Mouse (Mus musculus) spleen, adult 18-20 months (tissue): ENCODE measurements around the gene Dlgap4.

Experiments
- DNase-seq, 2 experiments: peaks; one replicate each; pipeline ENCODE4 v3.0.0; 2022; ENCODE audit warnings: mixed read lengths in 2 of 2

The Dlgap4 gene

GRCm38 (mm10) chr2:156744414-156744813, 130.9 kb downstream of the Dlgap4 start:
- no peak for DNase-seq

DNA sequence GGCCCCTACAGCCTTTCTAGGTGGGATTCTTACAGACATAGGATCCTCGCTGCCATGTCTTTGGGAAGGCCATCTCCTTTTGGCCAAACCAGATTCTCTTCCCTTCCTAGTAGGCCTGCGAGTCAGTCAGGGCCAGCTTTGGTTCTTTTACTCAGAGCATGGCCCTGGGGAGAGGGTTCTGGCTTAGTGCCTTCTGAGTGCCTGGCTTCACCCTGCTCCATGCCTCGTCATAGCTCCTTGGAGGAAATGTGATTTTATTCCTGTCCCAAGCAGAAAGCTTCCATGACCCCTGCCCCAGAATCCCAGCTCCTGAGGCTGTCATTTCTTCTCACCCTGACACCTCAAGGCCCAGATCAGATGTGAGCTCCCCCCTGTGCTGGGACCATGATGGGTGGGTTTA, 133.8 kb downstream of the Dlgap4 start:
- DNase-seq = no peak

DNA sequence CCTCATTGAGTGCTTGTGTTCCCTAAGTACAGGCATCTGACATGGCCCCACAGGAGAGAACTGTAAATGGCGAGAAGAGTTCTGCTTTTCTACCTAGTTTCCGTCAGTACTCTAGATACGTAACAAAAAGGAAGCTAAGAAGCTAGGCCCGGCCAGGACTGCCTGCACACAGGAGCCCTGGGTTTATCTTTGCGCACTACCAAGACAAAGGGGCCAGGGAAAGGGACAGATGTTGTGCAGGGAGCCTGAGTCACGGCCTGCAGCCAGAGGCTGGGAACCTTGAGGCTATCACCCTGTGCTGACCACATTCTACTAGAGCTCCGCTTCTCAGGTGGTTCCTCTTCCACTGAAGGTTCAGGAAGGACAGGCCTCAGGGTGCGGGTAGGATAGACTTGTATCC, 136.2 kb downstream of the Dlgap4 start:
- DNase-seq = no peak

GRCm38 (mm10) chr2:156756937-156757336, 143.4 kb downstream of the Dlgap4 start:
- DNase-seq = no peak

- DNase-seq = no peak
Observed at GRCm38 (mm10) chr2:156760843-156761505, 147.5 kb downstream of the Dlgap4 start.

GRCm38 (mm10) chr2:156761521-156762278, 148.2 kb downstream of the Dlgap4 start:
- no peak for DNase-seq

DNA sequence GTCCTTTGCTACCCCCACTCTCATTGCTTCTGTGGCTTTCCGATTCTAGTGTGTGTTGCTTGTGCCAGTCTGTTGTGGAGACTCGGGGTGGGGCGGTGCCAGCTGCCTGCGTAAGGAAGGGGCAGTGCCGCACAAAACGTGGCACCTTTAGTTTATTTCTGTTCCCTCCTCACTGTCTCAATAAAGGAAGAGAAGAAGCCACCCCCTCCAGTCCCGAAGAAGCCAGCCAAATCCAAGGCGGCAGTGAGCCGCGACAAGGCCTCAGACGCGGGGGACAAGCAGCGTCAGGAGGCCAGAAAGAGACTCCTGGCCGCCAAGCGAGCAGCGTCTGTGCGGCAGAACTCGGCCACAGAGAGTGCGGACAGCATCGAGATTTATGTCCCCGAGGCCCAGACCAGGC, 149.0 kb downstream of the Dlgap4 start:
- DNase-seq = no peak

GRCm38 (mm10) chr2:156763101-156763500, 149.6 kb downstream of the Dlgap4 start:
- DNase-seq = peak in 1 of 2 experiments; percentile 18

DNA sequence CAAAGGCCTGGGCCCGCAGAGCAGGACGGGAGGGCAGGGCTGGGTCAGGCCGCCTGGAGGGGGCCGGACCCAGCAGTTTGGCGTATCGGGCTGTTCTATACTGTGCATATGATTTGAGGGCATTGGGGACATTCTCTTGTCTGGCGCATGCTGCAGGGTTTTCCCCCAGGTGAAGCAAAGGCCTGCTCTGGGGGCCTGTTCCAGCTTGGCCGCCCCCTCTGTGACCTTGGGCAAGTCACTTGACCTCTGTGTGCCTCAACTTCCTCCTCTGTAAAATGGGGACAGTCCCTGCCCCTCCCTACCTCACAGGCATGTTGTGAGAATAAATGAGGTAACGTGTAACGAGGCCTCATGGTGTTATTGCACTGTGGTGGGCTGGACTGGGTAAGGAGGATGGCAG, 150.5 kb downstream of the Dlgap4 start:
- no peak for DNase-seq

DNA sequence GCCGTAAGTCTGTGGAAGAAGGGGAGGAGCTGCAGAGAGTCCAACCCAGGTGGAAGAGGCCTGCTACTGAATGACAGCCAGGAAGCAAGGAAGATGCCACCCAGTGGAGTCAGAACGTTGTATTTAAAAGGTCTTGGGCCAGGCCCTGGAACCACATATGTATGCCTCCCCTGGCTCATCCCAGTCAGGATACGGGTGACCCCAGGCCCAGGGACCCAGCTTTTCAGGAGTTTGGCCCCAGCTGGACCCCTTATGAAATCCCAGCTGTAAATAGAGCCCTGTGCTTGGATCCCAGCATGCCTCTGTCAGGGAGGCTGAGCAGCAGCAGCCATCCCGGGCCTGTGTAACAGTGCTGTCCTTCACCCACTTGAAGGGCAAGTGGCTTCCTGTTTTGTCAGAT, 151.2 kb downstream of the Dlgap4 start:
- DNase-seq = no peak

- DNase-seq = no peak
Observed at GRCm38 (mm10) chr2:156765593-156765992, 152.1 kb downstream of the Dlgap4 start.

DNA sequence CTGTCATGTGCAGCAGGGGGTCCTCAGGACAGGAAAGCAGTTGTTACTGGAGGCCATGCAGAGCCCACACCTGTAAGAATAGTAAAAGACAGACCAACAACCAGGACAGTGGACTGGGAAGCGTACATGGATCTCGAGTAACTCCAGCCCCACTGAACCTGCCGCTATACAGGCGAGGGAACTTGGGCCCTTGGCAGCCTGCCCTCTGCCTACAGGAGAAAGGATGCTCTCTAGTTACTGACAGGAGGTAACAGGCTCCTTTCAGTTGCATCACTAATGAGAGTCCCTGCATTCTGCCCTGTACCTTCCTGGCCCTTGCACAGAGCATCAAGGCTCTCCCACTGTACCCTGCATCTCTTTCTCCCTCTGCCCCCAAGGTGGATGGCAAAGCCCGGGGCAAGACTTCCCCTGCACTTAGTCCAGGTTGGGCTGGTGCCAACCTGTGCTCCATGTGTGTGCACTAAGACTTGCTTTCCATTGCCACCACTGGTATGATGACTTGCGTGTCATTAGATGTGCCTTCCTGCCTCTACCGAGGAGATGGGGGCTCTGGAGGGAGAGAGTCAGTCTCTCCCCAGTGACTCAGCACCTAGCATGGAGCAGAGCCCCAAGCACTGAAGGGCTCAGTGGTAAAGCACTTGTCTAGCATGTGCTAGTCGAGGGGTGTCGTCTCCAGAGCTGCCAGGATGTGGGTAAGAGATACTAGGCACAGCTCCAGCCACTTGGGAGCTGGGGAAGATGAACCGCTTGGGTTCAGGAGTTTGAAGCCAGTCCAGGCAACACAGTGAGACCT, 152.9 kb downstream of the Dlgap4 start:
- no peak for DNase-seq

- DNase-seq = no peak
Observed at GRCm38 (mm10) chr2:156767108-156767507, 153.6 kb downstream of the Dlgap4 start.

- no peak for DNase-seq
Observed at GRCm38 (mm10) chr2:156769274-156769673, 155.8 kb downstream of the Dlgap4 start.

DNA sequence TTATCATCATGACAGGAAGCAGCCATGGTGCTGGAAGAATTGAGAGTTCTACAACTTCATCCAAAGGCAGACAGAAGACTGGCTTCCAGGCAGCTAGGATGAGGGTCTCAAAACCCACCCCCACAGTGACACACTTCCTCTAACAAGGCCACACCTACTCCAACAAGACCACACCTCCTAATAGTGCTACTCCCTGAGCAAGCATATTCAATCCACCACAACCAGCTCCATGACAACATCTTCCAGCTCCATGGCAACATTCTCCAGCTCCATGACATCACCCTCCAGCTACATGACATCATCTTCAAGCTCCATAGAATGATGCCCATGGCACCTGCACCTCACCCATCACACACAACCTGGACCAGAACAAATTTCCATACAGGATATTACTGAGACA, 160.0 kb downstream of the Dlgap4 start:
- DNase-seq = no peak

GRCm38 (mm10) chr2:156774035-156774737, 160.7 kb downstream of the Dlgap4 start:
- no peak for DNase-seq

DNA sequence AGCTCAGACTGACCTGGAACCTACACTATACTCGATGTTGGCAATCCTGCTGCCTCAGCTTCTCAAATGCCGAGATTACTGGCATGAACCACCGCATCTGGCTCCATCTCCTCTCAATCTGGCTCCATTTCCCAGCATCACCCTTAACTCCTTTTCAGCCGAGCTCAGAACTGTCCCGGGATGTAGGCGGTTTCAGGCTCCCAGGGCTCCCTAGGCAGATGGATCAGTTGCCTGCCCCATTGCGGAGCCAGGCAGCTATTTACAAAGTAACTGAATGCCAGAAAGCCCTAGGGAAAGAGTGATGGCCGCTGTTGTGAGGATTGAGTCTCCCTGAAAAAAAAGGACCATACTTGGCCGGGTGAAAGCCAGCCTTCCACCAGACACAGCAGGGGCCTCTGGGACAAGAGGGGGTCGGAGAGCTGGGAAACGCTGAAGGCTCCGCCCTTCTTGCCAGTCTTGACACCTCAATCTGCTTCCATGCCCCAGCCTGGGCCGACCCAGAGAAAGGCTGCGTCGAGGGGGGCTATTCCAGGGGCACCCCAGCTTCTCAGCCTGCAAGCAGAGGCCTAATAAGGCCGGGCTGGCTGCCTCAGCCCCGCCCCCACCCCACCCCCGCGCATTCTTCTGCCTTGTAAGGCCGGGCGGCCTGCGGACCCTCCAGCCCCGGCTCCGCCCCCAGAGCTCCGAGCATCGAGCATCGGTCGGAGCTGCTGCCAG, 161.4 kb downstream of the Dlgap4 start, which contains the start of gene Myl9:
Gene Myl9 (plus strand): TSS at position 683 of the 717 bp plus-strand sequence.
- DNase-seq = no peak

DNA sequence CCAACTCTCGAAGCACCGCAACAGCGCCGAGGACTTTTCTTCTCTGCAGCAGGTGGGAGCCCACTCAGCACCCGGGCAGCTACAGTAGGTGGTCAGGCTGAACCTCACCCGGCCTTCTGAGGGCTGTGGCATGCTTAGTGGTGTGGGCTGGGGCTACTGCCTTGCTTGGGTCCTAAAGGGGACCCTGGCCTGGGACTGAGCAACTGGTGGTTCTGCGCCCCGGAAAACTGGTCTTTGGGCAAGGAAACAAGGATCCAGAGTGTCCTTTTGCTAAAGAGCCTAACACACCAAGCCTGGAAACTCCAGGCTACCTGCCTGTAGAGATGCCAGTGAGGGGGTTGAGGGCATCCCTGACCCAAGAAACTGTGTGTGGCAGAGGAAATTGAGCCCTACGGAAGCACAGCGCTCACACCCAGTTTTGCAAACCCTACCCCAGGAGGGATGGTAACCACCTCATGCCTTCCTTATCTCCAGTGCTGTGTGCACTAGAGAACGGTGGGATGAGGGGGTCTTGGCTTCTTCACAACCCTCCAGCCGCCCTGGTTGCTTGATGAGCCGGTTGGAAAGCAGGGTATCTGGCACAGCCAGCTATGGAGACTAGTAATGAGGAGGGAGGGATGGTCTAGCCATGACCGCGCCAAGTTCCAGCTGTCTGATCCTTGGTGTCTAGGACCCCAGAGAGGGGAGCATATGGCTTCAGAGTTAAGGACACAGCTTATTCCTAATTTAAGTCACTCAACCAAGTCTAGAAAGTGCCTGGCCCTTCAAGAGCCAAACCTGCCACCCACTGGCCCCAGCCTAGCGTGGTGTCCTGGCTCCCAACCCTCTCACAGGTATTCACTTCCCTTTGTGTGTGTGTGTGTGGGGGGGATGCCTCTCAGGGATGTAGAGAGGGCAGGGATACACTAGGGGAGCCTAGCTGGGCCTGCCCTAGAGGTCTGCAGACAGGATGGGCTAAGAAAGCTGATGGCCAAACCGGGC, 162.2 kb downstream of the Dlgap4 start:
- no peak for DNase-seq

GRCm38 (mm10) chr2:156776907-156777306, 163.4 kb downstream of the Dlgap4 start:
- no peak for DNase-seq

DNA sequence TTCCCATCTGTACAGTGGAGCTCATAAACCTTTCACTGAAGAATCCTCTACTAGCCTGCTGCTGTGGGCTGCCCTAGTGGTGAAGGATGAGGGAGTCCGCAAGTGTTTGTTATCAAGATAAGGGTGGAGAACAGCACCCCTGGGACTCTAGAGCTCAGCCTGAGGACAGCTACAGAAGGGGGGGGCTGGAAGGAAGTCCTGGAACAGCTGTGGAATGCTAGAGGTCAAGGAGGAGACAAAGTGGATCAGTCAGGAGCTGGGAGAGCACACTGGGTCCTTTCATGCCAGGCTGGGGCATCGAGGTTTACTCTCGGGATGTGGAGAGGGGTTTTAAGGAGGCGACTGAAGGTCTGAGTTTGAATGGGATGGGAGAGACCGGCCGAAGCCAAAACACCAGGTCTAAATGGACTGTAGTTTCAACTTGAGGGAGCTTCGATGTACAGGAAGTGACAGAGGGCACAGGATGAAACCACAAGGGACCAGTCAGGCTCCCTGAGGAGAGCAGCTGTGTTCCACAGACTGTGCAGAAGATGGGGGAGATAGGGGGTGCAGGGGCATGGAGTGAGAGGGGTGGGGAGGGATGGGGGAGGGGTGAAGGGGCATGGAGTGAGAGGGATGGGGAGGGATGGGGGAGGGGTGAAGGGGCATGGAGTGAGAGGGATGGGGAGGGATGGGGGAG, 164.0 kb downstream of the Dlgap4 start:
- no peak for DNase-seq
